Mouse (Mus musculus) E14TG2a.4 (cell line): ENCODE results near the gene Snx17.
A peak's percentile ranks its signal among the peaks of the same experiment; 100 is the strongest.

Source experiments
- H3K27me3 ChIP-seq: 2 replicates; pipeline ENCODE4 v1.6.1; 2014; ENCODE audit warnings: low read length, control low read depth; ENCODE audit not compliant: insufficient read depth
- H3K36me3 ChIP-seq: 2 replicates; pipeline ENCODE4 v1.6.1; 2014; ENCODE audit warnings: low read length, control low read depth; ENCODE audit not compliant: insufficient read depth
- H3K4me1 ChIP-seq: replicated peaks from 2 replicates; pipeline ENCODE4 v1.6.1; 2014; ENCODE audit warnings: low read depth, low read length, control low read depth
- H3K4me3 ChIP-seq: replicated peaks from 2 replicates; pipeline ENCODE4 v1.5.1; 2014; ENCODE audit warnings: mild to moderate bottlenecking, low read length
- H3K9me3 ChIP-seq: 2 replicates; pipeline ENCODE4 v1.6.1; 2014; ENCODE audit warnings: low read length, control low read depth
- CTCF ChIP-seq: conservative IDR thresholded peaks from 2 replicates; pipeline ENCODE4 v1.5.1; 2014; ENCODE audit warnings: low read length
- NANOG ChIP-seq: IDR thresholded peaks from 2 replicates; pipeline ENCODE4 v1.6.1; 2014; ENCODE audit warnings: borderline replicate concordance, low read length, mixed read lengths
- POU5F1 ChIP-seq: IDR thresholded peaks from 2 replicates; pipeline ENCODE4 v1.6.1; 2014; ENCODE audit warnings: low read length, borderline replicate concordance

Gene Snx17

GRCm38 (mm10) chr5:31192939-31193630 lies at the start of gene Snx17, which contains the start of gene Eif2b4:
Gene Snx17, plus strand, starts transcription at chr5:31193227.
Gene Eif2b4, minus strand, starts transcription at chr5:31193430.
- Histone ChIP-seq H3K4me1 (peaks cover 77% of the 10 kb centered on the region), H3K27me3 (no peaks in the 10 kb centered on the region), H3K9me3 (no peaks in the 10 kb centered on the region), H3K36me3 (peaks cover 73% of the 10 kb centered on the region), H3K4me3 (peak within 1 kb of the TSS; percentile 99)
- TF ChIP-seq NANOG (no peak), POU5F1 (no peak), CTCF (no peak)

- TF ChIP-seq CTCF: no peak
- TF ChIP-seq POU5F1: no peak
- no peak for TF ChIP-seq NANOG
- H3K4me3 ChIP-seq: no peak overlapping the region
- H3K9me3 ChIP-seq: no peaks in the 10 kb centered on the region
- H3K4me1 ChIP-seq: peaks cover 48% of the 10 kb centered on the region
- no peaks in the 10 kb centered on the region for H3K27me3 ChIP-seq
- H3K36me3 ChIP-seq: peaks cover 63% of the 10 kb centered on the region
Observed at GRCm38 (mm10) chr5:31149781-31150180, 43.2 kb upstream of the Snx17 start.

- H3K27me3 ChIP-seq: no peaks in the 10 kb centered on the region
- TF ChIP-seq NANOG (no peak), CTCF (no peak), POU5F1 (no peak)
Observed at GRCm38 (mm10) chr5:31151746-31152145, 41.3 kb upstream of the Snx17 start.

GRCm38 (mm10) chr5:31153516-31154151 lies 39.4 kb upstream of the Snx17 start:
- no peak for TF ChIP-seq POU5F1
- no peak for TF ChIP-seq CTCF
- TF ChIP-seq NANOG: no peak
- Histone ChIP-seq H3K27me3 (no peaks in the 10 kb centered on the region), H3K36me3 (peaks cover 67% of the 10 kb centered on the region), H3K4me1 (peaks cover 46% of the 10 kb centered on the region), H3K9me3 (no peaks in the 10 kb centered on the region), H3K4me3 (peak overlapping the region; percentile 82)

More at GRCm38 (mm10) chr5:31151746-31152145, 41.3 kb upstream of the Snx17 start:
- no peaks in the 10 kb centered on the region for H3K9me3 ChIP-seq
- H3K4me1 ChIP-seq: peaks cover 46% of the 10 kb centered on the region
- H3K4me3 ChIP-seq: no peak overlapping the region
- H3K36me3 ChIP-seq: peaks cover 66% of the 10 kb centered on the region

GRCm38 (mm10) chr5:31154152-31154553 lies 38.9 kb upstream of the Snx17 start, which contains the start of gene Mpv17:
Gene Mpv17, minus strand, starts transcription at chr5:31154251.
- Histone ChIP-seq H3K36me3 (peaks cover 69% of the 10 kb centered on the region), H3K27me3 (no peaks in the 10 kb centered on the region), H3K9me3 (no peaks in the 10 kb centered on the region), H3K4me3 (peak within 1 kb of the TSS; percentile 82), H3K4me1 (peaks cover 46% of the 10 kb centered on the region)
- no peak for TF ChIP-seq POU5F1
- no peak for TF ChIP-seq NANOG
- no peak for TF ChIP-seq CTCF

- no peaks in the 10 kb centered on the region for H3K9me3 ChIP-seq
- peaks cover 14% of the 10 kb centered on the region; the same call in 1 of the 2 replicates for H3K4me1 ChIP-seq
- no peaks in the 10 kb centered on the region for H3K27me3 ChIP-seq
- peaks cover 100% of the 10 kb centered on the region for H3K36me3 ChIP-seq
- H3K4me3 ChIP-seq: no peak overlapping the region
- TF ChIP-seq POU5F1 (no peak), CTCF (no peak), NANOG (no peak)
Observed at GRCm38 (mm10) chr5:31162462-31162861, 30.6 kb upstream of the Snx17 start.

- peaks cover 100% of the 10 kb centered on the region for H3K36me3 ChIP-seq
- no peak for TF ChIP-seq CTCF
- no peak for TF ChIP-seq NANOG
- TF ChIP-seq POU5F1: no peak
- no peak overlapping the region for H3K4me3 ChIP-seq
Observed at GRCm38 (mm10) chr5:31164878-31165277, 28.1 kb upstream of the Snx17 start.

GRCm38 (mm10) chr5:31168630-31169029 lies 24.4 kb upstream of the Snx17 start:
- H3K9me3 ChIP-seq: no peaks in the 10 kb centered on the region
- H3K27me3 ChIP-seq: no peaks in the 10 kb centered on the region
- H3K4me3 ChIP-seq: no peak overlapping the region
- TF ChIP-seq CTCF (no peak), NANOG (no peak), POU5F1 (no peak)
- H3K4me1 ChIP-seq: peaks cover 19% of the 10 kb centered on the region
- peaks cover 98% of the 10 kb centered on the region for H3K36me3 ChIP-seq

More at GRCm38 (mm10) chr5:31164878-31165277, 28.1 kb upstream of the Snx17 start:
- no peaks in the 10 kb centered on the region for H3K27me3 ChIP-seq
- peaks cover 21% of the 10 kb centered on the region for H3K4me1 ChIP-seq
- no peaks in the 10 kb centered on the region for H3K9me3 ChIP-seq
